Mouse (Mus musculus) left cerebral cortex, adult 8-10 months (tissue): Measurements from ENCODE around the gene Vpreb1. TPM values are rescaled to one million over a fixed set of nuclear protein-coding genes. Genes with fewer than 3 reads are reported as not detected.
A peak's percentile ranks its signal among the peaks of the same experiment; 100 is the strongest.
"Not testable (repeated sequence)": the region's sequence is repeated elsewhere in the genome, so short reads cannot be mapped to it uniquely, and the experiment has no call there.

Source experiments
- DNase-seq, 2 experiments: peaks; one replicate each; pipeline ENCODE4 v3.0.0; 2022; ENCODE audit warnings: low spot score in 2 of 2
- total RNA-seq, 4 experiments: library from RNA; stranded (reverse); gene quantifications; 2 replicates each; pipeline ENCODE4 v1.2.4; 2022

Vpreb1 gene
- total RNA-seq, 4 experiments from 2014 or later = not detected

DNA sequence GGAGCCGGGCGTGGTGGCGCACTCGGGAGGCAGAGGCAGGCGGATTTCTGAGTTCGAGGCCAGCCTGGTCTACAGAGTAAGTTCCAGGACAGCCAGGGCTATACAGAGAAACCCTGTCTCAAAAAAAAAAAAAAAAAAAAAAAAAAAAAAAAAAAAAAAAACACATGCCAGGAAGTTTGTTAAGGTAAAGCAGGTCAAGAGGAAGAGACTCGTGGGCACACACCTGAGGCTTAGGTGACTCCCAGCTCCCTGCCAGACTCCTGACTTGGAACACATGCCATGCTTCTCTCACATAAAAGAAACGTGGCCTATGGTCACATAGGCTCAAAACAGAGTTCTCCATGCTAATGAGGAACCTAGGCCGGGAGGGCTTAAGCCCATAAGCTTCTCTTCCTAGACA, 14.6 kb downstream of the Vpreb1 start:
- not testable (repeated sequence) for DNase-seq

- DNase-seq = no peak
Observed at GRCm38 (mm10) chr16:16855541-16855940, 15.1 kb downstream of the Vpreb1 start.

- no peak for DNase-seq
Observed at GRCm38 (mm10) chr16:16854836-16855235, 15.8 kb downstream of the Vpreb1 start.

DNA sequence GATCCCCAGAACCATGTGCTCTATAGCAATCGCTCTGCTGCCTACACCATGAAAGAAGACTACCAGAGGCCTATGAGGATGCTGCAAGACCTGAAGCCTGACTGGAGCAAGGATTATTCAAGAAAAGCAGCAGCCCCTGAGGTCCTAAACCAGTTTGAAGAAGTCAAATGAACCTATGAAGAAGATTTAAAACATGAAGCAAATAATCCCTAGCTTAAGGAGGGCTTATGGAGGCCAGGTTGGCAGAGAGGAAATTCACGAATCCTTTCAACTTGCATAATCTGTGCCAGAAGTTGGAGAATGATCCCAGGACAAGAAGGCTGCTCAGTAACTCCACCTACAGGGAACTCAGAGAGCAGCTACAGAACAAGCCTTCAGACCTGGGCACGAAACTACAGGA, 18.2 kb downstream of the Vpreb1 start:
- DNase-seq = no peak

- no peak for DNase-seq
Observed at GRCm38 (mm10) chr16:16849196-16849595, 21.4 kb downstream of the Vpreb1 start.

GRCm38 (mm10) chr16:16829671-16830070, 41.0 kb downstream of the Vpreb1 start:
- DNase-seq = no peak

DNA sequence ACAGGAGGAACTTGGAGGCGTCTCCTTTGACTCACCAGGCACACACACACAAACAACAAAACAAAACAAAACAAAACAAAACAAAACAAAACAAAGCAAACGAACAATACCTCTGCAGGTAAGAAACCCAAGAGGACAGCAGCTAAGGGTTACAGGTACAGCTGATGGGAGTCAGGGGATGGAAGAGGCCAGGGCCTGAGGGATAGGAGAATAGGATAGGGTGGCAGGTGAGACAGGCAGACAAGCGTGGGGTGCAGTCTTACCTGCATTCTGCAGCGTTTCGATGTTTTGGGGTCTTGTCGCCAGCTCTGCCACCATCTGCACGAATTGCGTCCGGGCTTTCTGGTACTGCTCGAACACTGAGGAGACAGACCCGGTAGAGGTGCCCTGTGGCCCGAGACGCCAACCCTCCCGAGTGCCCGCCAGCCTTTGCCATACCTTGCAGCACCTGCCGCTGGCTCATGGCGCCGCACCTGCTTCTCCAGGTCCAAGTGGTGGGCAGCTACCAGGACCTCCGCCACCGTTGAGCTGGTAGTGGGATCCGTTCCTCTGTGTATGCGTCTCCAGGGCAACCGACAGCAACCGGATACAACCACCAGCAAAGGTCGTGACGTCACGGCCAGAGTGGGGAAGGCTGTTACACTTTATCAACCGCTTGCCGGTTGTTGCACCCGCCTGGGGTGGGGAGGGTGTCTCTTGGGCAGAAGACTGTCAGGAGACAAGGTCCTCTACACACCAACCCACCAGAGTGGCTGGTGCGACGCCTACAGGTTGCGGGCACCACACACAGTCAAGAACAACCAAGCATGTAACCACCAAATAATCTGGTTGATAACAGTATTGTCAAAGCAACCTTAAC, 41.7 kb downstream of the Vpreb1 start, which contains the start of gene Spag6l:
Gene Spag6l (minus strand): TSS at position 700 of the 859 bp plus-strand sequence.
- DNase-seq = peak; percentile 12 to 53

DNA sequence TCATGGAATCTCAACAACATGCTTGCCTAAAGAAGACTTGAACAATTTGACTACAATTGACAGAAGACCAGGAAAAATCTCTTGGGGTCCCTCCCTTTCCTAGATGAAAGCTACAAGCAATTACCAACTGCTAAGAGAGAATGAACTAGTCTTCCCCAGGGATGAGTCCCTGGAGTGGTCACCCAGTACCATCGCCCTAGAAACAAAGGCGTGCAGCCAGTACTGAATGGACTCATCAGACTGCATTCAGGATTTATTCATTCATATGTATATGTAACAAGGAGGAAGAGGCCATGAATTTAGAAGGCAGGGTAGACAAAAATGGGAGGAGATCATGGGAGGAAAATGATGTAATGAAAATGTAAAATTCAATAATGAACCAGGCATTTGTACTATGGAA, 44.4 kb downstream of the Vpreb1 start:
- DNase-seq = no peak

- DNase-seq = no peak
Observed at GRCm38 (mm10) chr16:16825476-16825875, 45.2 kb downstream of the Vpreb1 start.

Other genes starting within 250 kb of the Vpreb1 start
- not detected for gene Olfr19, start 194.4 kb downstream of the Vpreb1 start, total RNA-seq
- gene Spag6l, start 41.4 kb downstream of the Vpreb1 start, total RNA-seq = 10 to 100 TPM in 1 of 4 experiments, 1 to 10 TPM in 3; 7.2 to 10.4 (median 8.7) TPM
- not detected for gene Igll1, start 6.9 kb downstream of the Vpreb1 start, total RNA-seq
- 10 to 100 TPM; 53.5 to 69.9 (median 67.2) TPM for gene Top3b, start 107 bp downstream of the Vpreb1 start, total RNA-seq
- gene Ppm1f, start 25.6 kb upstream of the Vpreb1 start, total RNA-seq = 10 to 100 TPM; 43.4 to 54.8 (median 49.7) TPM
- 100 to 1,000 TPM; 414 to 472 (median 438) TPM for gene Mapk1, start 112.5 kb upstream of the Vpreb1 start, total RNA-seq
- 10 to 100 TPM; 25.1 to 29.2 (median 27.1) TPM for gene Ypel1, start 198.9 kb upstream of the Vpreb1 start, total RNA-seq
- gene Ppil2, start 240.4 kb upstream of the Vpreb1 start, total RNA-seq = 10 to 100 TPM; 70.7 to 86.3 (median 81.6) TPM